Mouse (Mus musculus) lung, postnatal 0 days (tissue): Measurements from ENCODE around the gene Ttll10.

ENCODE experiments used
- CTCF ChIP-seq: IDR thresholded peaks from 2 replicates; pipeline ENCODE4 v1.5.1; 2016; ENCODE audit warnings: antibody characterized with exemption, mild to moderate bottlenecking
- EP300 ChIP-seq: IDR thresholded peaks from 2 replicates; pipeline ENCODE4 v1.6.1; 2016; ENCODE audit warnings: antibody characterized with exemption, mild to moderate bottlenecking, control low read depth

DNA sequence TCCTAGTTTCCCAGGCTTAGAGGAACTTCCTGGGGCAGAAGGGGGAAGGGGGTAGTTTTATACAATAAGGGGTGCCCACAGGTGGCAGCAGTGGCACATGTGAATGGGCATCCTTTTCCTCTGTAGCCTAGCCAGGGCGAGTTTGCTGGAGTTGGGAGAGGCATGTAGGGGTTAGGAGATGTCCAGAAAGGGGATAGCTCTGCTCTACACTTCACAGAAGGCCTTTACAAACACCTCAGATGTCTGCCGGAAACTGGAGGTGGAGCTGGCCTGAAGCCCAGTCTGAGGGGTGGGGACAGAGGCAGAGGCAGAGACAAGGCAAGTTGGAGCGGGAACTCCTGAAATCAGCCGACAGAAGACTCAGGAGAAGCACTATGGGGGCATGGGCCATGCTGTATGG is 33.2 kb downstream of the Ttll10 start, which contains the start of gene Tnfrsf18:
- TF ChIP-seq CTCF: peak; percentile 56
- no peak for TF ChIP-seq EP300
